Mouse (Mus musculus) spleen, postnatal 10 days (tissue): ENCODE measurements around the gene Acer3.

Experiments
- DNase-seq, 2 experiments: peaks; one replicate each; pipeline ENCODE4 v3.0.0; 2021 to 2022; ENCODE audit warnings: low spot score in 2 of 2

Gene Acer3

GRCm38 (mm10) chr7:98178560-98179231 lies 142.3 kb downstream of the Acer3 start:
- DNase-seq: peak in 1 of 2 experiments; percentile 19

- peak; percentile 79 for DNase-seq
Observed at GRCm38 (mm10) chr7:98177929-98178559, 143.0 kb downstream of the Acer3 start, which contains the start of gene Capn5. Gene Capn5 (minus strand): TSS chr7:98178274.

- peak in 1 of 2 experiments; percentile 59 for DNase-seq
Observed at GRCm38 (mm10) chr7:98177566-98177928, 143.5 kb downstream of the Acer3 start.

GRCm38 (mm10) chr7:98177071-98177485 lies 143.9 kb downstream of the Acer3 start:
- peak; percentile 50 to 59 for DNase-seq

GRCm38 (mm10) chr7:98176322-98177070 lies 144.5 kb downstream of the Acer3 start:
- peak; percentile 58 to 68 for DNase-seq

- peak; percentile 72 to 82 for DNase-seq
Observed at GRCm38 (mm10) chr7:98174883-98175755, 145.9 kb downstream of the Acer3 start.

- no peak for DNase-seq
Observed at GRCm38 (mm10) chr7:98173408-98173807, 147.6 kb downstream of the Acer3 start.

GRCm38 (mm10) chr7:98172661-98173060 lies 148.3 kb downstream of the Acer3 start:
- DNase-seq: no peak

GRCm38 (mm10) chr7:98171141-98172073 lies 149.6 kb downstream of the Acer3 start:
- peak; percentile 66 to 73 for DNase-seq

- peak; percentile 53 to 66 for DNase-seq
Observed at GRCm38 (mm10) chr7:98164999-98165528, 155.9 kb downstream of the Acer3 start.

- DNase-seq: peak in 1 of 2 experiments; percentile 9
Observed at GRCm38 (mm10) chr7:98164382-98164998, 156.5 kb downstream of the Acer3 start.

GRCm38 (mm10) chr7:98163700-98164099 lies 157.3 kb downstream of the Acer3 start:
- DNase-seq: peak in 1 of 2 experiments; percentile 13

- peak in 1 of 2 experiments; percentile 11 for DNase-seq
Observed at GRCm38 (mm10) chr7:98162239-98162638, 158.8 kb downstream of the Acer3 start.

GRCm38 (mm10) chr7:98160041-98160740 lies 160.8 kb downstream of the Acer3 start:
- DNase-seq: no peak

GRCm38 (mm10) chr7:98158481-98158880 lies 162.5 kb downstream of the Acer3 start:
- DNase-seq: no peak

GRCm38 (mm10) chr7:98157636-98158332 lies 163.2 kb downstream of the Acer3 start:
- no peak for DNase-seq
